Mouse (Mus musculus): ENCODE measurements around the gene Camk2g. TPM values are rescaled to one million over a fixed set of nuclear protein-coding genes. Genes with fewer than 3 reads are reported as not detected.
A peak's percentile ranks its signal among the peaks of the same experiment; 100 is the strongest.

Gene Camk2g
- total RNA-seq, 2 experiments from 2014 or later, result 168 to 192 TPM

- peak; percentile 51 for DNase-seq (ENCODE audit: low spot score)
These were observed 50.3 kb downstream of the Camk2g start for GRCm38 (mm10) chr14:20743614-20744013.

GRCm38 (mm10) chr14:20741301-20741700, 52.6 kb downstream of the Camk2g start:
- no peak for DNase-seq (ENCODE audit: low spot score)

DNA sequence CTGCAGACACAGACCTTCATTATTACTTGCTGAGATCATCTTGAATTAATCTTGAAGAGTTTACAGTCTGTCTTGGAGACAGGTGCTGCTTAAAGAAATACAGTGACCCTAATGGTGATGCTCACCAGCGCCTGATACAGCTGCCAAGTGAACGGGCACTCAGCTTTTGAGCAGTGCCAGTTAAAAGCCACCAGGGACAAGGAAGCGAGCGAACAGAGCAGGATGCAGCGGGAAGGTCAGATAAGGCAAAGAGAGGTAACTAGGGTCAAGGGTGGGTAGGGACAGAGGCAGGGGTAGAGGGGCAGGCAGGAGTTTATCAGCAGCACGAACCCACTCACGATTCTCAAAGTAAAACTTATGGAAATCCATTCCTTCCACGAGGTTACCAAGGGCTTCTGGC, 55.4 kb downstream of the Camk2g start:
- DNase-seq (ENCODE audit: low spot score), result no peak

GRCm38 (mm10) chr14:20737306-20737705, 56.6 kb downstream of the Camk2g start:
- DNase-seq (ENCODE audit: low spot score), result peak; percentile 59

DNA sequence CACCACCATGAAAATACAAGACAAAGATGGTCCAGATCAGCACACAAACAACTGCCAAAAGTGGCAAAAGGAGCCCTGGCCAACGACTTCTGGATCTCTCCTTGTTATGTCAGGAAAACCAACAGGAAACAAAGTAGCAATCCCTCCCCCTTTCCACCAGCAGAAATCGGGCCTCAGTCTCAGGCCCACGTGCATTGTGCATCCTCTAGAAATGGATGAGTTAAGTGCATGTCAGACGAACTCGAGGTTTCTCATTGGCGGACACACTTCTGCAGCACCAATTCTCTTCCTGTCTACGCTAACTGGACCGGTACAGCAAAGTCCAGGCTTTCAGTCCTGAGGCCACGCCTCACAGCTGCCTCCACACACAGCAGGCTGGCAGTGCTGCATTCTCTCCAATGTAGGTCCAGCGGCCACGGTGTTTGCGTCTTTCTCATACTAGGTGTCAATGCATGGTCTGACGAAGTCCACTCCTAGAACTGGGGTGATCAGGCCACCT, 57.9 kb downstream of the Camk2g start:
- no peak for DNase-seq (ENCODE audit: low spot score)

- no peak for DNase-seq (ENCODE audit: low spot score)
These were observed 58.8 kb downstream of the Camk2g start for GRCm38 (mm10) chr14:20735052-20735451.

GRCm38 (mm10) chr14:20733952-20734774, 59.7 kb downstream of the Camk2g start, which contains the start of gene Ndst2:
TSS of gene Ndst2 (minus strand) at chr14:20734562.
- DNase-seq (ENCODE audit: low spot score), result peak; percentile 87

DNA sequence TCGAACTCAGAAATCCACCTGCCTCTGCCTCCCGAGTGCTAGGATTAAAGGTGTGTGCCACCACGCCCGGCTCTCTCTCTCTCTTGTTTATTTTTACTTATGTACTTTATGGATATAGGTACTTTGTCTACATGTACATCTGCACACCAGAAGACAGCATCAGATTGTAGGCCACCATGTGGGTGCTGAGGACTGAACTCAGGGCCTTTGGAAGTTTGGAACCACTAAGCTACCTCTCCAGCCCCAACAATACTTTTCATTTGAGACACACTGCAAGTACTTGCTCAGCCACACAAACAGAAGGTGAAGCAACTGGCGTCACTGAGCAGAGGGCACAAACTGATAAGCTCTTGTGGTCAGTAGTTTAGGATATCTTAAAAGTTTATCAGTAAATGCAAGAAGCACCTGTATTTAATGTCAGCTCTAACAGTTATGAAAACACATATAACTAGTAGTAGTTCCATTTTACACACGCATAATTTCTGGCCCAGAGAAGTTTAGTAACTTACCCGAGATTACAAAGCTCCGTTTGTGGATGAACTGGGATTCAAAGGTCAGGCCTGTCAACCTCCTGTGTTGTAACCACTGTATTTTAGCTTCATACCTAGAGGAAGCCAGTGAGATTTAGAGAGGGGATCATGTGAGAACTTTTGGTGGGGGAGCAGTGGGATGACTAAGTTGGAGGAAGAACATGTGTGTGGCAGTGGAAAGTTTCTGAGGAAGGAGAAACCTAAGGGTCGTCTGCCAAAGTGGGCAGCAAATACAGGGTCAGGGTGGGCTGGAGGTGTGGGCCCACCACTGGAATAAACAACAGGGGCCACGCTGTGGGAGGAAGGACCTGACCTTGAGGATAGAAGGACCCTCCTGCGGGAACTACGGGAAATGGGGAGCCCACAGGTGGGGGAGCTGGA, 60.6 kb downstream of the Camk2g start:
- no peak for DNase-seq (ENCODE audit: low spot score)

GRCm38 (mm10) chr14:20730853-20731602, 62.9 kb downstream of the Camk2g start:
- DNase-seq (ENCODE audit: low spot score), result no peak

- DNase-seq (ENCODE audit: low spot score), result no peak
These were observed 64.0 kb downstream of the Camk2g start for GRCm38 (mm10) chr14:20729871-20730270.

- no peak for DNase-seq (ENCODE audit: low spot score)
These were observed 68.1 kb downstream of the Camk2g start for GRCm38 (mm10) chr14:20725660-20726339.

DNA sequence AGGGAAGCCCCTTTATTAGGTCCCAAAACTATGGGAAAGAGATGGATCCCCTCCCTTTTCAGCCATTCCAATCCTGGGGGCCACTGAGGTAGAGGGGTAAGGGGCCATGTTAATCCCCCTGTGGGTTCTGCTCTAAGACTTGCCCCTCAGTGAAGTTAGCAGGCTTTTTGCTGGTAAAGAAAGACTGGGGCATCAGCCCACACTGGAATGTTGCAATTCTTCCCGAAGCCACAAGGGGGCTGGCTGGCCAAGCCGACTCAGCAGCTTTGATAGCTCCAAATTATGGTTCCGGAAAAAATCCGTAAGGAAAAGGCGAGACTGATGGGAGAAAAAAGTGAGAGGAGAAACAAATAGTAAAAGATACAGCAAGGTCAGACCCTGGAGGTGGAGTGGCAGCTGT, 69.8 kb downstream of the Camk2g start:
- peak; percentile 60 for DNase-seq (ENCODE audit: low spot score)

GRCm38 (mm10) chr14:20723006-20723405, 70.9 kb downstream of the Camk2g start:
- no peak for DNase-seq (ENCODE audit: low spot score)

DNA sequence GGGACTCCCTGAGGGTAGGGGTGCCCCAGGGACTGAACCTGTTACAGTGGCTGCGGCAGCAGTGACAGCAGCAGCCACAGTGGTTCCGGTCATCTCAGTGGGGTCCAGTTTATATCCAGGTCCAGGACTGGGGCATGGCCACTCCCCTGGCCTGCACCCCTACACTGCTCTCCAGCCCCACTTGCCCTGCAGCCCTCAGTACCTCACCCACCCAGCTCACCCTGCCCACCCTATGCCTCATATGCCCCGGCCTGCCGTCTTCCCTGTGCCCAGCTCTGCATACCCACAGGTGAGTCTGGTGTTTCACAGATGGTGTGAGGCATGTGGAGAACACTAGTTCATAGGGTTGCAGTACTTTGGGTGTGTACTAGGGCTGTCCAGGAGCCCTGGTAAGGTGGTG, 72.5 kb downstream of the Camk2g start:
- DNase-seq (ENCODE audit: low spot score), result no peak

DNA sequence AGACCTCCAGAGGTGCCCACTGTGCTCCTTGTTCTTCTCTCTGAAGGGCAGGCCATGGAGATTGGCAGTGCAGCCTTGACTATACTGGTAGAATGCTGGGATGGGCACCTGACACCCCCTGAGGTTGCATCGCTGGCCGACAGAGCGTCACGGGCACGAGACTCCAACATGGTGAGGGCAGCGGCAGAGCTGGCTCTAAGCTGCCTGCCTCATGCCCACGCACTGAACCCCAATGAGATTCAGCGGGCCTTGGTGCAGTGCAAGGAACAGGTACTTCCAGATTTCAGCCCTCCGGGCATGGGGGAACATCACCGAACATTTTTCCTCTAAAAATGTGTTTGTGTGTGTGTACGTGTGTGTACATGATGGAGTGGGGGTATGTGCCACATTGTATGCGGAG, 74.1 kb downstream of the Camk2g start:
- DNase-seq (ENCODE audit: low spot score), result no peak

DNA sequence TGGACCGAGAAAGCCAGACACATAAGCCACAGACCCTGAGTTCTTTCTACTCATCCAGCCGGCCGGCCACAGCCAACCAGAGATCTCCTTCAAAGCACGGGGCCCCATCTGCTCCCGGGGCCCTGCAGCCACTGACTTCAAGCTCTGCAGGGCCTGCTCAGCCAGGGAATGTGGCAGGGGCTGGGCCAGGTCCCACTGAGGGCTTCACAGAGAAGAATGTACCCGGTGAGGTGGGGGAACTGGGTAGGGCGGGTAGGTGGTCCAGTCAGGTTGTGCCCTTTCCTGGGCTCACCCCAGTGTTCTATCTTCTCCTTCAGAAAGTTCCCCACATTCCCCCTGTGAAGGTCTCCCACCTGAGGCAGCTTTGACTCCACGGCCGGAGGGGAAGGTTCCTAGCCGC, 75.4 kb downstream of the Camk2g start:
- DNase-seq (ENCODE audit: low spot score), result no peak

DNA sequence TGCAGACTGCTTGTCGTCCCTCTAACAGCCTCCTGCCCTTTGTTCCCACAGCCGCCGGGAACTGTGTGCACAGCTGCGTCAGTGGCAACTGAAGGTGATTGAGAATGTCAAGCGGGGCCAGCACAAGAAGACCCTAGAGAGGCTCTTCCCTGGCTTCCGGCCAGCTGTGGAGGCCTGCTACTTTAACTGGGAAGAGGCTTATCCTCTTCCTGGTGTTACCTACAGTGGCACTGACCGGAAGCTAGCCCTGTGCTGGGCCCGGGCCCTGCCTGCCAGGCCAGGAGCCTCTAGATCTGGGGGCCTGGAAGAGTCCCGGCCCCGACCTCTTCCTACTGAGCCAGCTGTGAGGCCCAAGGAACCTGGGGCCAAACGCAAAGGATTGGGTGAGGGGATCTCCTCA, 80.1 kb downstream of the Camk2g start:
- no peak for DNase-seq (ENCODE audit: low spot score)

- DNase-seq (ENCODE audit: low spot score), result no peak
These were observed 85.6 kb downstream of the Camk2g start for GRCm38 (mm10) chr14:20708239-20708638.

GRCm38 (mm10) chr14:20707201-20708190, 86.4 kb downstream of the Camk2g start, which contains the start of gene Zswim8:
TSS of gene Zswim8 (plus strand) at chr14:20707552.
- DNase-seq (ENCODE audit: low spot score), result peak; percentile 90
